Mouse (Mus musculus): Measurements from ENCODE around the gene Sel1l2. TPM values are rescaled to one million over a fixed set of nuclear protein-coding genes. Genes with fewer than 3 reads are reported as not detected.

Gene Sel1l2
- polyA plus RNA-seq (2012; rRNA removed), result not detected in 2 replicates

DNA sequence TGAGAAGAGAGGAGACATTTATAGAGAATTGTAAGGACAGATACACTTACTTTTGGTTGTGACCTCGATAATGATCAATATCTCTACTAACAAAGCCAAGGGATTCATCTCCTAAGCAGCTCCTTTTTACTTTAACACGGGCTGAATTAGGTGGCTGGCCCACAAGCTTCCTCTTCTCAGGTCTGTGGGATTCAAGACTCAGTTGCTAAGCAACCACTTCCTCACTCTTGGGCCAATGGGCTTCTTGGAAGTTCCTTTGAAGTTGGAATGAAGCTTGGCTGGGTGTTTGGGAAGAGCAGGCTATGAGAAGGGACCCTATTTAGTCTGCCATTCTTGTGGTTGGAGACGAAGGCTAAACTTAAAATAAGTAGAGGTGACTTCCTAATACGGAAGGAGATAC is at the start of gene Sel1l2:
Gene Sel1l2, minus strand, starts transcription at position 182 of the 400 bp plus-strand sequence.

DNA sequence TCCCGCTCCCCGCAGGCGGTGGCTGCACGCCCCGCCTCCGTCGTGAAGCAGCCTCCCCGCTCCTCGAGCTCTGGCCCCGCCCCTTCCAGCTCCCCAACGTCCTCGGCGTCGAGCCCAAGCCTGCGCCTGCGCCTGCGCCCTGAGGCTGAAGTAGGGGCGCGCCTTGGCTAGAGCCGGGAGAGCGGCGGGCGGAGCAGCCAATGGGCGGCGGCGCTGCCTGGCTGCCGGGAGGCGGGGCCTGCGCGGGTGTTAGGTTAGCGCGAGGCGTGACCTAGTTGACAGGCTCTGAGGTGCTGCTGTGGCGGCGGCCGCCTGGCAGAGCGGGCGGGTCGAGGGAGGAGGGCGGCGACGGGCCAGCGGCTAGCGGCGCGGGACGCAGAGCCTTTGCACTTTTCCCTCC is 5.7 kb upstream of the Sel1l2 start, which contains the start of gene Macrod2:
Gene Macrod2, plus strand, starts transcription at position 131 of the 400 bp plus-strand sequence.

Other genes starting within 250 kb of the Sel1l2 start
- gene Gm17374, start 237.7 kb downstream of the Sel1l2 start, polyA plus RNA-seq (2012; rRNA removed), result not detected in 2 replicates
- gene Esf1, start 219.1 kb downstream of the Sel1l2 start, polyA plus RNA-seq (2012; rRNA removed), result 7.3 and 7.4 TPM in 2 replicates
- gene Ndufaf5, start 219.1 kb downstream of the Sel1l2 start, polyA plus RNA-seq (2012; rRNA removed), result 5.0 and 5.6 TPM in 2 replicates
- gene Macrod2, start 5.6 kb upstream of the Sel1l2 start, polyA plus RNA-seq (2012; rRNA removed), result 2.8 and 3.1 TPM in 2 replicates